Mouse (Mus musculus) right cerebral cortex, postnatal 4 days (tissue): Measurements from ENCODE around the gene Crocc.
A peak's percentile ranks its signal among the peaks of the same experiment; 100 is the strongest.

Experiments
- DNase-seq: peaks from one replicate; pipeline ENCODE4 v3.0.0-alpha.2; 2022

The Crocc gene

DNA sequence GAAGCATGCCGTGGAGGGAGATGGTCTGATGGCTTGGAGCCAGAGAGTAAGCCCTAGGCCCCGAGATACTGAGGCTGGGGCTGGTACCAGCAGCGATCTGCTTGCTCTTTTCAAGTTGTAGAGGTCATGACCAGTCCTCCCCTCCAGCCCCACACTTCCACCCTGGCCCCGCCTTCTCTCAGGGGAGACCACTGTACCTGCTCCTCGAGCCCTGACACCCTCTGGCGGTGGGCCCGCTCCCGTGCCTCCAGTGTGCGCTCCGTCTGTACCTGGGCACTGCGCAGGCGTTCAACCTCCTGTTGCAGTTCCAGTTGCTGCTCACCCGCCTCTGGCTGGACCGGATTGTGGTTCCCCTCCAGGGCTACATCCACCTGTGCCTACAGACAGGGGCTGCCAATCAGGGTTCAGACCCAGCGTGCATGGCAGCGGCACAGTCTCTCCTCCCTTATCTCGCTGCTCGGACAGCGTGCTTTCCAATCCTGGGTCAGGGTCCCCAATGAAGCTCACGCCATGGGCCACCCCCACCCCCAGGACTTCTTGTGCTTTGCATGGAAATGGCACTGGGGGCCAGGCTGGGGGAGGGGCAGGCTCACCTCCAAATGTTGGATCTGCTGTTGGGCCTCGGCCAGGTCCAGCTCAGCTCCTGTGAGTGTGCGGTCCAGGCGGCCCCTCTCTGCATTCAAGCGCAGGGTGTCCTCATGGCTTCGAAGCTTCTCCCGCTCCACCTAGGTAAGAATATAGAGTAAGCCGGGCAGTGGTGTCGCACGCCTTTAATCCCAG lies 42.5 kb downstream of the Crocc start:
- no peak for DNase-seq

GRCm38 (mm10) chr4:141016311-141016710 lies 44.0 kb downstream of the Crocc start:
- DNase-seq = no peak

- DNase-seq = no peak
Observed at GRCm38 (mm10) chr4:141015356-141015755, 45.0 kb downstream of the Crocc start.

DNA sequence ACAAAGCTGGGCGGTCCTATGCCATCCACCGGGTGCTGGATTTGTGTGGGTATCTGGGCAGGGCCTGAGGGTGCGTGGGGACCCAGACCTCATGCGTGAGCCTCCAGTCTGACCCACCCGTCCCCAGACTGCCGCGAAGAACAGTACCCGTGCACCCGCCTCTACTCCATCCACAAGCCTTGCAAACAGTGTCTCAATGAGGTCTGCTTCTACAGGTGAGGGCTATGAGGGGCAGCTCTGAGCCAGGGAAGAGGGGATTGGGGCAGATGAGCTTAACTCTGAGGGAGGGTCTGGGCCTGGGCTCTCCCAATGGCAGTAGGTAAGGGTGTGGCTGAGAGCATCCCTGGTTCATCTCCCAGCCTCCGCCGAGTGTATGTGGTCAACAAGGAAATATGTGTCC lies 45.5 kb downstream of the Crocc start:
- DNase-seq = no peak

GRCm38 (mm10) chr4:141014114-141014513 lies 46.2 kb downstream of the Crocc start:
- no peak for DNase-seq

GRCm38 (mm10) chr4:141012558-141012957 lies 47.8 kb downstream of the Crocc start:
- DNase-seq = no peak

GRCm38 (mm10) chr4:141011556-141012328 lies 48.6 kb downstream of the Crocc start:
- DNase-seq = no peak

GRCm38 (mm10) chr4:141010941-141011429 lies 49.4 kb downstream of the Crocc start:
- no peak for DNase-seq

DNA sequence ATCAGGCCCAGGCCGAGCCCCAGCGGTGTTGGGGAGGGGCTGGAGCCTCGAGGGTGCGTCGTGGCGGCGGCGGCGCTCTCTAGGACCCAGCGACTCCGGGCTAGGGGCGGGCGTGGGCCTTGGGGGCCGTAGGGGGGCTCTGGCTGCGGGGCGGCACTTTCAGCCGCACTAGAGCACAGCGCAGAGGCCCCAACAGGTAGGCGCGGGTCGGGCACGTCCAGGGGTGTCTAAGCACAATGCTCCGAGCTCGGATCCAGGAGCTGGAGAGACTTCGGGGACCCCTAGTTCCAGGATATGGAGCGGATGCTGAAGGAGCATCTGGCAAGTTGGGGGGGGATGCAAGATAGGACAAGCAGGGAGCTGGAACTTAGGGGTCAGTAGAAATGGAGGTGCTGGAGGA lies 49.8 kb downstream of the Crocc start:
- DNase-seq = peak; percentile 70

- no peak for DNase-seq
Observed at GRCm38 (mm10) chr4:141010118-141010517, 50.2 kb downstream of the Crocc start, which contains the start of gene Mfap2. Gene Mfap2 (plus strand): TSS chr4:141010418.

GRCm38 (mm10) chr4:141008028-141008427 lies 52.3 kb downstream of the Crocc start:
- no peak for DNase-seq

DNA sequence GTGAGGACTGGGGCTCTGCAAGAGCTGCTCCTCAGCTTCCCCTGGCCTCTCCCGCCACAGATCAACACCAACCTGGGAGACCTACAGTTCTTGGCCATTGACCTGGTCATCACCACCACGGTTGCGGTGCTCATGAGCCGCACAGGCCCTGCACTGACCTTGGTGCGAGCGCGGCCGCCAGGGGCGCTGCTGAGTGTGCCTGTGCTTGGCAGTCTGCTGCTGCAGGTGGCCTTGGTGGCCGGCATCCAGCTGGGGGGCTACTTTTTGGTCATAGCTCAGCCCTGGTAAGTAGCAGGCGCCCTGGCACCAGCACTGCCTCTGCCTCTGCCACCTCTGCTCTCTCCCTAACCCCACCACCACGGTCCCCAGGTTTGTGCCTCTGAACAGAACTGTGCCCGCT lies 54.4 kb downstream of the Crocc start:
- DNase-seq = peak; percentile 72

- no peak for DNase-seq
Observed at GRCm38 (mm10) chr4:140996812-140997211, 63.5 kb downstream of the Crocc start.

DNA sequence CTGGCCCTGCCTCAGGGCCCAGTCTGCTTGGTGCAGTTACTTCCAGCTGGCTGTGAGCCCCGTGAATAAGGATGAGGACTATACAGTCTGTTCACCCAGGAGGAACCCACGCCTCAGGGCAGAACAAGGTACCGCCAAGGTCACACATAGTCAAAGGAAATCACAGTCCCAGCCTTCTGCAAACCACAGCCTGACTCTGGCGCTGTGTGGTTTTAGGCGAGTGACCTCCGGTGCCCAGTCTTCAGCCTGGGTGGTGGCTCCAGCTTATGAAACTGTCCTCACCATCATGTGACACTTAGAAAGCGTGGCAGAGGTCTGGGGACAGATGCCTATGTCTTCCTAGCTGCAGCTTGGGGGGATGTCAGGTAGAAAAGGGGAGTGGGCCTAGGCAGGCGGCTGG lies 64.5 kb downstream of the Crocc start:
- DNase-seq = no peak

DNA sequence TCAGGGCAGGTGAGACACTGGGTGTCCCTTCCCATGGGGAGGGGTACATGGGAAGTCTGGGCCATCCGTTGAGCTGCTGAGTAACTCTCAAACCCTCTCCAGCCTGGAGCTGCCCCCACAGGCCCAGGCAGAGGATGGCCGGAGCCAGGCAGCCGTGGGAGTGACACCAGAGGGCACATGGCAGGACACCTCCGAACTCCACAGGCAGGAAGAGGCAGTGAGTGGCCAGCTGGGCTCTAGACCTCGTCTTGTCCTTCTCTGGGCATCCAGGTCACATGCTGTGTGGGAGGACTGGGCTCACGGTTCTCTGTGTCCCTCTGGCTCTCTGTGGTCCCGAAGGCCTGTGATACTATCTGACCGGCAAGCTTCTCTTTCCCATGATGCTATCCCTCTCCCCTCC lies 66.5 kb downstream of the Crocc start:
- no peak for DNase-seq

- no peak for DNase-seq
Observed at GRCm38 (mm10) chr4:140992215-140992614, 68.1 kb downstream of the Crocc start.

- no peak for DNase-seq
Observed at GRCm38 (mm10) chr4:140989447-140989846, 70.9 kb downstream of the Crocc start.

DNA sequence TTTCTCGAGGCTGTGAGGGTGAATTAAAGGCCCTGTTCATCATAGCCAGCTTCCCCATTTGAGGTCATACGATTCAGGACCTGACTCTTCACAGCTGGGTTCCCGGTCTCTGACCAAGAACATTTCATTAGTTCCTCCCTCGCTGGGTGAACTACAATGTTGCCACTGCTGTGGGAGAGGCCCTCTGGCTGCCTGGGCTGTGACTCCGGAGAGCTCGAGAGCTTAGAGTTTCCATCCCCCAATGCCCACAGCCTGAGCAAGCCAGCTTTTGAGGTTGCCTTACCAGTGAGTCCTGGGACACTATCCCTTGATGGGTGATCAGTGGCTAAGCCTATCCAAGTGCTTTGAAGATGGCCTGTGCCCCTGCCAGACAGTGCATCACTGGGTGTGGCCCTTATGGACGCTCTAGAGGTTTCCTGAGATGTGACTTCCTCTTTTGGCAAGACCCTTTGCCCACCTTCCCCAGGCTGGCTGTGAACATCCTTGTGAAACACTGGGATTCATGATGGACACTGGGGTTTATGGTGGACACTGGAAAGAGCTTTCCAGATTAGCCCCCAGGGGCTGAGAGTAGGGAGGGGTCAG lies 71.6 kb downstream of the Crocc start:
- no peak for DNase-seq

DNA sequence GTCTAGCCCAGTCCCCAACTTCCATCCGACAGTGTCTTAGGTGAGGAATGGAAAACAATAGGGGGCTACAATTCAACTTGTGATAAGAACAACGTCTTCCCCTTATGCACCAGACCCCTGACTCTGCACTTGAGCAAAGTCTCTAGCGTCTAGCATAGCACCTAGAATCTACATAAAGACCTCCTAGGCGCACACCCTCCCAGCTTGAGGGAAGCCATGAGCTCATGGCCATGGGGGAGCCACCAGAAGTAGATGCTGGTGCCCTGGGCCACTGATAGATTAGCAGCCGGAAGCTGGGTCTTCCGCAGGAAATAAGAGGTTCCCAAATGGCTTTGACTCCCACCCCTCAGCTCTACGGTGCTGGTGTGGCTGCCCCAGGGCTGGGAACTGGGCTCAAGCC lies 72.9 kb downstream of the Crocc start:
- DNase-seq = no peak

DNA sequence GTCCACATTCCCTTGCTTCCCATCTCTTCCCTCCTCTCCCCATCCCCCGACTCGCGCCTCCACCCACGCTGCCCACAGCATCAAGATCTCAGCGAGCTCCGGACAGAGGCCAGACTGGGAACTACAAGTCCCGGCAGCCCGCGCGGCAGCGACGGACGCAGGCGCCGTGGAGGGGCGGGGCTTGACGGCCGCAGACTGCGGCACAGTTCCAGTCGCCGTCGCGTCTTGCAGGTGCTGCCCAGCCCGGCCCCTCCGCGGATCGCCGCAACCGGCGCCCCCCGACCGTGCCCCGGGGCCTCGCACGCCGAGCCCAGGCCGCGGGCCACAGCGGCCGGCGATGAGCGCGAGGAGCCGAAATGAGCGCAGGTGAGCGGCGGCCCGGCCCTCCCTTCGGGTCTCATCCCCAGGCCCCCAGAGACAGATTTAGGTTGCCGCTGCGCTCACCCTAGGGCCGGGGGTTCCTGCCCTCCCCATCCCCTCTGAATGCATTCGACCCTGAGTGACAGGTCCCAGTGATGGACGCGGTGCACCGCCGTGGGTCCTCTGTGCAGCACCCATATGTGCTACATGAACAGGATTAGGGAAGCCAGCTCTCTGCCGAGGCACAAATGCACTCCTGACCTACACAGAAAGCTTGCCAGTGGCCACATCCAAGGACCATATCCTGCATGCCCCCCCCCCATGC lies 73.5 kb downstream of the Crocc start, which contains the start of gene Atp13a2:
Gene Atp13a2, plus strand, starts transcription at position 163 of the 685 bp plus-strand sequence.
- DNase-seq = peak; percentile 92

DNA sequence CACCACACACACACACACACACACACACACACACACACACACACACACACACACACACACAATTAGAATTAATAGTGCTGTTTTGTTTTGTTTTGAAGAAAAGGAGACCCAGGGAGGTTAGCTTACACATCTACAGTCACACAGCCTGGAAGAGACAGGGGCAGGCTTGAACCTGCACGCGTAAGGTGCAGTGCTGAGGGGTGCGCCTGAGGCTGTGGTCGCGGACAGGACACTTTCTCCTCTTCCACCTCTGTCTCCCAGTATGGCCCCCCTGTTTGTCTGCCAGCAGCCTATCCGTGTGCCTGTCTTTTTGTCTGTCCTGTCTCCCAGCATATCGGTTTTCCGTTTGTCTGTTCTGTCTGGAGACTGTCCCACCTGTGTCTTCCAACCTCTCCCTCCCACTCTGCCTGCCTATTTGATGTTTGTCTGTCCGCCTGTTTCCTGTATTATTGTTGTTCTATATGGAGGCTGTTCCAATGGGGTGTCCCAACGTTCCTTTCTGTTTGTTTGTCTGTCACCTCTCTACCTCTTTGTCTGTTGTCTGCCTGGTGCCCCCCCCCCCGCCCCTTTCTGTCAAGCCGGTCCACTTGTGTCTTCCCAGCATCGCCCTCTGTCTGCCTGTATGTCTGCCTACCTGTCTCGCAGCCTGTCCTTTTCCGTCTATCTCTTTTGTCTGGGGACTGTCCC lies 74.2 kb downstream of the Crocc start:
- DNase-seq = no peak

DNA sequence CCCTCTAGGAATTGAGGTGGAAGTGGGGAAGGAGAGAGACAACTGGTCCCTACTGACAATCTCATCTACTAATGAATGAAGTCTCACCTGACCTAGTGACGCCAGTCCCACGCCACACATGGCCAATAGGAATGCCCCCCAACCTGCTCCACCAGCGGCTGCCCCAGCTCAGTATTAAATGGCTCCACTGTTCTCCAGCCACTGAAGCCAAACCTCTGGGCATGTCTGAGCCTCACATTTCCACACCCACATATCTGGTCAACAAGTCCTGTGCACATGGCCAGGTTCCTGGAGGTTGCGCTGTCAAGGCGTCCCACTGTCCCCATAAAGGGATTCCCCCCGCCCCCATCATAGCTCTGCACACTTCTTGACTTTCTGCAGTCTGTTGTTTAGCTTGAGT lies 75.8 kb downstream of the Crocc start:
- no peak for DNase-seq
